Mouse (Mus musculus) naive thymus-derived CD4-positive, alpha-beta T cell, adult 2 months (primary cell): ENCODE data around the gene Gm21977.
"Not testable (repeated sequence)": the region's sequence is repeated elsewhere in the genome, so short reads cannot be mapped to it uniquely, and the experiment has no call there.

Source experiments
- DNase-seq: peaks from one replicate; pipeline ENCODE4 v3.0.0-alpha.2; 2011; ENCODE audit warnings: low read depth

Gene Gm21977

DNA sequence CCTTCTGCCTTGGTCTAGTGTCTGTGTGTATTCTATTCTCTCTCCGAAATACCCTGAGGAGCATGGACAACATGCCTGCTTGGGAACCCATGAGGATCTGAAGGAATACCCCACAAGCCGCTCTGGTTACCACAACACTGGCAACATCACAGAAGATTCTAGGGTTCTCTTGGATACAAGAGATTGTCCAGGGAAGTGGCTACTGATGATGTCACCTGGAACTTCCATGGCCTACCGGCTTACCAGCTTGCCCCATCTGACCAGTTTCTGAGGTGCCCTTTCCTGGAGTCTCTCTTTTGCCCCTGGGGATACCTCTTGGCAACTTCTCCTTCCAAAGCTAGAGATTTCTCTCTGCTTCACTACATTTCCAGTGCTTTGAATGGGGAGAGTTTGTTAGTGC is at the start of gene Gm21977:
Gene Gm21977, minus strand, starts transcription at position 101 of the 400 bp plus-strand sequence.
- not testable (repeated sequence) for DNase-seq
